Comparison of ENCODE assay signal across 10 mouse cellular contexts in genomic region chr7:140828171-140828881, GRCm38 (mm10). TPM values are rescaled to one million over a fixed set of nuclear protein-coding genes. Genes with fewer than 3 reads are reported as not detected.
DNase-seq lines count a peak whose midpoint lies in the region; ATAC-seq lines count a peak whose summit lies in the region.
"Had no signal": no experiment of that assay in that cellular context is flagged by ENCODE, and none has a peak within 500 bp of the region (broad histone marks: within the 10 kb centered on the region; RNA-seq: fewer than 3 reads in every experiment).

No protein-coding gene starts in this region.

- peak overlapping the region; percentile 1; the same call in 1 of the 2 replicates for H3K9ac ChIP-seq in hindbrain, embryonic 13.5 days
- H3K9ac ChIP-seq: embryonic facial prominence, embryonic 12.5 days; midbrain, embryonic 12.5 days had no signal

- H3K4me3 ChIP-seq in hindbrain, embryonic 13.5 days, result no peak overlapping the region
- no peak overlapping the region for H3K4me3 ChIP-seq in hindbrain, embryonic 10.5 days
- H3K4me3 ChIP-seq: embryonic facial prominence, embryonic 12.5 days; midbrain, embryonic 12.5 days had no signal

- 47% methylated on average over 8 of the region's 8 CpGs for WGBS in hindbrain, embryonic 13.5 days
- 39% methylated on average over 8 of the region's 8 CpGs for WGBS in hindbrain, embryonic 10.5 days

- H3K27me3 ChIP-seq in hindbrain, embryonic 13.5 days, result no peaks in the 10 kb centered on the region
- H3K27me3 ChIP-seq in hindbrain, embryonic 10.5 days (ENCODE audit: insufficient read depth, poor library complexity, severe bottlenecking), result 0 out of 2 replicates have a peak, but pooled peaks cover 2% of the 10 kb centered on the region
- H3K27me3 ChIP-seq: embryonic facial prominence, embryonic 12.5 days; midbrain, embryonic 12.5 days had no signal

- no peak overlapping the region for H3K4me2 ChIP-seq in hindbrain, embryonic 13.5 days
- H3K4me2 ChIP-seq: embryonic facial prominence, embryonic 12.5 days; midbrain, embryonic 12.5 days had no signal

- H3K27ac ChIP-seq in hindbrain, embryonic 13.5 days, result no peak overlapping the region
- no peak overlapping the region for H3K27ac ChIP-seq in hindbrain, embryonic 10.5 days
- H3K27ac ChIP-seq: embryonic facial prominence, embryonic 12.5 days; midbrain, embryonic 12.5 days had no signal

- H3K4me1 ChIP-seq in hindbrain, embryonic 13.5 days (replicated peaks), result no peaks in the 10 kb centered on the region
- no peaks in the 10 kb centered on the region for H3K4me1 ChIP-seq in hindbrain, embryonic 10.5 days (replicated peaks)
- H3K4me1 ChIP-seq: embryonic facial prominence, embryonic 12.5 days; midbrain, embryonic 12.5 days had no signal

- DNase-seq in hindbrain, embryonic 10.5 days (ENCODE audit: low spot score), result no peak
- DNase-seq in adrenal gland, postnatal 36 days, result peak; percentile 55 to 58
- peak; percentile 28 for DNase-seq in forelimb bud, embryonic 11.5 days (ENCODE audit: low read depth, low spot score)
- DNase-seq in layer of hippocampus, adult 8-10 months (ENCODE audit: low spot score in 2 of 2), result peak; percentile 65 to 73
- DNase-seq in mesoderm, embryonic 11.5 days (ENCODE audit: low read depth, low spot score), result peak; percentile 43
- DNase-seq in urinary bladder, adult 18-20 months (ENCODE audit: low spot score in 2 of 2), result no peak
- DNase-seq in ovary, postnatal 14 days (ENCODE audit: low spot score), result no peak

- ATAC-seq in hindbrain, embryonic 13.5 days (ENCODE audit: low FRiP score), result no peak; the same call in 1 of the 2 replicates

- H3K36me3 ChIP-seq in hindbrain, embryonic 13.5 days, result no peaks in the 10 kb centered on the region
- no peaks in the 10 kb centered on the region for H3K36me3 ChIP-seq in hindbrain, embryonic 10.5 days
- H3K36me3 ChIP-seq: embryonic facial prominence, embryonic 12.5 days; midbrain, embryonic 12.5 days had no signal

- H3K9me3 ChIP-seq in hindbrain, embryonic 13.5 days, result no peaks in the 10 kb centered on the region
- H3K9me3 ChIP-seq in hindbrain, embryonic 10.5 days, result no peaks in the 10 kb centered on the region
- H3K9me3 ChIP-seq: embryonic facial prominence, embryonic 12.5 days; midbrain, embryonic 12.5 days had no signal

RNA-seq across cellular contexts. Expression of gene Zfp941, which starts 6.3 kb away (rescaled TPM):
- 24.1 and 26.6 TPM in 2 replicates for polyA plus RNA-seq in hindbrain, embryonic 13.5 days (2015; fragmentation: Nextera tagmentation; extraction: Ambion mirVana)
- 3.5 and 5.1 TPM in 2 replicates for polyA plus RNA-seq in hindbrain, embryonic 10.5 days (2016; fragmentation: Nextera tagmentation; extraction: Ambion mirVana)
- 1 to 10 TPM; 2.7 to 3.4 TPM for total RNA-seq in adrenal gland, postnatal 36 days (2021)
- 10 to 100 TPM; 16.3 to 17.8 (median 16.7) TPM for total RNA-seq in layer of hippocampus, adult 8-10 months (2022)

RNA-seq across cellular contexts. Expression of gene Urah, which starts 6.5 kb away (rescaled TPM):
- polyA plus RNA-seq in hindbrain, embryonic 13.5 days (2015; fragmentation: Nextera tagmentation; extraction: Ambion mirVana), result not detected in 2 replicates
- polyA plus RNA-seq in hindbrain, embryonic 10.5 days (2016; fragmentation: Nextera tagmentation; extraction: Ambion mirVana), result 0.71 and 0.97 TPM in 2 replicates
- total RNA-seq in adrenal gland, postnatal 36 days (2021), result under 1 TPM in 1 of 2 experiments, not detected in 1; 0.70 TPM
- total RNA-seq in layer of hippocampus, adult 8-10 months (2022), result 1 to 10 TPM; 2.3 to 3.6 (median 2.6) TPM

RNA-seq across cellular contexts. Expression of gene Scgb1c1, which starts 17.0 kb away (rescaled TPM):
- not detected in 2 replicates for polyA plus RNA-seq in hindbrain, embryonic 13.5 days (2015; fragmentation: Nextera tagmentation; extraction: Ambion mirVana)
- polyA plus RNA-seq in hindbrain, embryonic 10.5 days (2016; fragmentation: Nextera tagmentation; extraction: Ambion mirVana), result not detected in 2 replicates
- total RNA-seq in adrenal gland, postnatal 36 days (2021), result not detected
- not detected for total RNA-seq in layer of hippocampus, adult 8-10 months (2022)
- polyA plus RNA-seq: embryonic facial prominence, embryonic 12.5 days; midbrain, embryonic 12.5 days had no signal

RNA-seq across cellular contexts. Expression of gene Odf3, which starts 19.3 kb away (rescaled TPM):
- polyA plus RNA-seq in hindbrain, embryonic 13.5 days (2015; fragmentation: Nextera tagmentation; extraction: Ambion mirVana), result not detected in 2 replicates
- not detected in 2 replicates for polyA plus RNA-seq in hindbrain, embryonic 10.5 days (2016; fragmentation: Nextera tagmentation; extraction: Ambion mirVana)
- total RNA-seq in adrenal gland, postnatal 36 days (2021), result under 1 TPM in 1 of 2 experiments, not detected in 1; 0.26 TPM
- not detected for total RNA-seq in layer of hippocampus, adult 8-10 months (2022)
- polyA plus RNA-seq: embryonic facial prominence, embryonic 12.5 days; midbrain, embryonic 12.5 days had no signal

RNA-seq across cellular contexts. Expression of gene Gm45785, which starts 27.8 kb away (rescaled TPM):
- polyA plus RNA-seq in hindbrain, embryonic 13.5 days (2015; fragmentation: Nextera tagmentation; extraction: Ambion mirVana), result 0.84 TPM in 1 of 2 replicates, not detected in the other
- not detected in 2 replicates for polyA plus RNA-seq in hindbrain, embryonic 10.5 days (2016; fragmentation: Nextera tagmentation; extraction: Ambion mirVana)
- total RNA-seq in adrenal gland, postnatal 36 days (2021), result 1 to 10 TPM in 1 of 2 experiments, not detected in 1; 1.3 TPM
- total RNA-seq in layer of hippocampus, adult 8-10 months (2022), result 1 to 10 TPM in 1 of 4 experiments, under 1 TPM in 2, not detected in 1; 0.43 to 1.5 (median 0.85) TPM
- polyA plus RNA-seq: embryonic facial prominence, embryonic 12.5 days had no signal

Comparison
In these comparisons a context has a peak if more than half of its experiments do, and no peak if none do; other contexts are left out.
1. DNase-seq: peak in adrenal gland, postnatal 36 days (2 of 2), forelimb bud, embryonic 11.5 days (single experiment), layer of hippocampus, adult 8-10 months (2 of 2) and mesoderm, embryonic 11.5 days (single experiment); none in hindbrain, embryonic 10.5 days (single experiment), urinary bladder, adult 18-20 months (0 of 2) and ovary, postnatal 14 days (single experiment).